Mouse (Mus musculus) frontal cortex, adult 2 months (tissue): ENCODE measurements around the gene Dnase2a. TPM values are rescaled to one million over a fixed set of nuclear protein-coding genes. Genes with fewer than 3 reads are reported as not detected.
"Not testable (repeated sequence)": the region's sequence is repeated elsewhere in the genome, so short reads cannot be mapped to it uniquely, and the experiment has no call there.

Experiments
- DNase-seq, 2 experiments: peaks; one replicate each; pipeline ENCODE4 v3.0.0; 2022; ENCODE audit warnings: low spot score in 1 of 2; ENCODE audit errors: extremely low spot score in 1 of 2
- polyA plus RNA-seq: library from polyadenylated mRNA; depleted of rRNA; stranded (reverse); fragments of >200 nt; gene quantifications from 2 replicates; pipeline ENCODE4 v1.2.3, GENCODE M21; 2012

The Dnase2a gene
- polyA plus RNA-seq, 1 experiment, result 6.5 TPM

- DNase-seq, result no peak
These were observed 1.3 kb upstream of the Dnase2a start for GRCm38 (mm10) chr8:84907037-84907436.

GRCm38 (mm10) chr8:84907493-84907892 is 867 bp upstream of the Dnase2a start:
- no peak for DNase-seq

- not testable (repeated sequence) for DNase-seq
These were observed 381 bp upstream of the Dnase2a start for GRCm38 (mm10) chr8:84907979-84908378.

DNA sequence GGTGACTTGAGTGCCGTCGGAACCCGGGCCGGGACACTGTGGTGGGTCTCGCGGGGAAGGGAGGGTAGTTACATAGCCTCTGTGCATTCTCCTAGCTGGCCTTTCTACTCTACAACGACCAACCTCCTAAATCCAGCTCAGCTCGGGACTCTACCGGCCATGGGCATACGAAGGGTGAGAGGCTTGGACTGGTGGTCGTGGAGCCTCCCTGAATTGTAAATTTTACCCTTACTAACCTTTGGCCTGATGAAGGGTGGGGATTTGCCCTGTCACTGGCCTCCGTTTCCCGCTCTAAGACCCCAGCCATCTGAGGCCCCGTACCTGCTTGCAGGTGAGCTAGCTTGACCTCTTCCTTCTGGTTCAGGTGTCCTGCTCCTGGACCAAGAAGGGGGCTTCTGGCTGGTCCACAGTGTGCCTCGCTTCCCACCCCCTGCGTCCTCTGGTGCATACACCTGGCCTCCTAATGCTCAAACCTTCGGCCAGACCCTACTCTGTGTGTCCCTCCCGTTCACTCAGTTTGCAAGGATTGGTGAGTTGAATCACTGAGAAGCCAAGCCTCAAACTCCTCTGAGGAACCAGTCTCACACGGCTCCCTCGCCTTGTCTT is 905 bp downstream of the Dnase2a start:
- no peak for DNase-seq

DNA sequence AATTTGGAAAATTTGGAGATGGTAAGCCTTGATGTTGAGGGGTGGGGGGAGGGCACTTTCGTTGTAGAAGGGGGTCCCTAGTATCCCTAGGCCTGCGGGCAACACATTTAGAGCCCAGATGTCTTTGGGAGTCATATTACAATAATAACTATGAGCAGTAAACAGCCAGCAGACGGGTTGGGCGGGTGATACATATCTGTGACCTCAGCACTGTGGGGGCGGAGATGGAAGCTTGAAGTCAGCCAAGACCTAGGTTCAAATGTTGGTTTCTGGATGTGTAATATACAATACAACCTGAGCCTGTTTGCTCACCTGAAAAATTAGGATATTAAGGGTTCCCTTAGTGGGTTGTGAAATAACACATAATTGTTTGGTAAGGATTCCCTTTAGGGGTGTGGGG is 1.6 kb downstream of the Dnase2a start:
- DNase-seq, result no peak

DNA sequence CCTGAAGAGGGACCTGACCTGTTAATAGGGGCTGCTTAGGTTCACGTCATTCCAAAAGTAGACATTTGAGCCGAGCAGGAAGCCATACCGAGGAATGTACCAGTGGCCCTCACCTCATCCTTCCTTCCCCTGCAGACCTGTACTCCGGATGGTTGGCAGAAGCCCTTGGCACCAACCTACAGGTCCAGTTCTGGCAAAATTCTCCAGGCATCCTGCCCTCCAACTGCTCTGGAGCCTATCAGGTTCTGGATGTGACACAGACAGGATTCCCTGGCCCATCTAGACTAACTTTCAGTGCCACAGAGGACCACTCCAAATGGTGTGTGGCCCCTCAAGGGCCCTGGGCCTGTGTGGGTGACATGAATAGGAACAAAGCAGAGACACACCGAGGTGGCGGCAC is 2.2 kb downstream of the Dnase2a start:
- no peak for DNase-seq

GRCm38 (mm10) chr8:84911854-84912253 is 3.5 kb downstream of the Dnase2a start:
- DNase-seq, result no peak

DNA sequence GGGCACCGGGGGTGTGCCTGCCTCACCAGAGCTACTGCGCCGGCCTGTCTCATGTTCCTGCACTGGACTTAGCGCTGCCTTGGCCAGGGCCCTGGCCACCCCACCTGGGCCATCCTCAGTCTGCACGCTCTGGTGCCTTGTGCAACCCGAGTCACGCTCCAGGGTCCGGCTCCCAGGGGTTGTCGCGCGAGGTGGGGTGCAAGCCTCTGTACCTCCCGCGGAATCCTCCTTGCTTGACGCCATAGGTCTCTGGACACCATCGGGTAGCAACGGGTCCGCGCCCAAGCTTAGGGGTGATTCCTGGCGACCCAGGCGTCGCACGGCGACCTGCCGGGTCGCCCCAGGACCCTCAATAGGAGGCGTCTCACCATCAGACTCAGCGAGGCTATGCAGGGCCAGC is 4.0 kb downstream of the Dnase2a start:
- no peak for DNase-seq

- peak in 1 of 2 experiments; percentile 66 for DNase-seq
These were observed 4.6 kb downstream of the Dnase2a start for GRCm38 (mm10) chr8:84912895-84913501.

- DNase-seq, result no peak
These were observed 5.1 kb downstream of the Dnase2a start for GRCm38 (mm10) chr8:84913502-84913900.

- DNase-seq, result no peak
These were observed 5.6 kb downstream of the Dnase2a start for GRCm38 (mm10) chr8:84913960-84914359.

DNA sequence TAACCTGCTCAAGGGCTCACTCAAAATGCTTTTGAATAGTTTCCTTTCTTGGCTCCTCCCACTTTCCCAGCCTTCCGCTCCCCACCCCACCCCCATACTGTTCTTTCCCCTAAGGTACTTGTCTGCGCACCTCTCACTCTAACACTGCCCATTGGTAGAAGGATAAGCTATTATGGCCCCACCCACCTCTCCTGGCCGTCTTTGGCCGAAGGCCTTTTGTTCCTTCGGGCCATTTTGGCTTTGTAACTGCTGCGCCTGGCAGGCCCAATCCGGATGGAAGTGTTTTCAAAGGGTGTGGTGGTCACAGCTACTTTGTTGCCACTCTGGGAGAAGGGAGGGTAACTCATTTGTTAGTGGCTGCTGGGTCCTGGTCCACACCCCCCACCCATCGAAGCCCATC is 6.9 kb downstream of the Dnase2a start:
- no peak for DNase-seq

DNA sequence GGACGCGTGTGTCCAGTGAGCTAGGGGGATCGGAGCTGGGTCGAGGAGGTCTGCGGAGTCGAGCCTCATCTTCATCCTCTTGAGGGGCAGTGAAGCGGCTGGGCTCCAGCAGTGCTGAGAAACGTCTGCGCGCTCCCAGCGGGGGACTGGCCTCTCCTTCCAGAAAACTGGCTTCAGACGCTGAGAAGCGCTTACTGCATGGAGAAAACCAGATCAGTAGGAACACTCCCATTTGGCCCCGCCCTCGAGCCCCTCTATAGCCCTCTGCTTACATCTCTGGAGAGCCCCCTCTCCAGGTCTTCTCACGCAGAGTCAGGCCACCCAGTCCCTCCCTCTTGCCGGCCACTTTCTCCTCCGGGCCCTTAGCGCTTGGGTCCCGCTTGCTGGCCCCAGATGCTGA is 9.4 kb downstream of the Dnase2a start:
- no peak for DNase-seq

GRCm38 (mm10) chr8:84918646-84919045 is 10.3 kb downstream of the Dnase2a start:
- no peak for DNase-seq

GRCm38 (mm10) chr8:84921596-84921995 is 13.2 kb downstream of the Dnase2a start:
- no peak for DNase-seq

GRCm38 (mm10) chr8:84925557-84925956 is 17.2 kb downstream of the Dnase2a start:
- DNase-seq, result no peak

- no peak for DNase-seq
These were observed 19.2 kb downstream of the Dnase2a start for GRCm38 (mm10) chr8:84927513-84927912.

GRCm38 (mm10) chr8:84928456-84929306 is 20.3 kb downstream of the Dnase2a start:
- DNase-seq, result peak in 1 of 2 experiments; percentile 82

DNA sequence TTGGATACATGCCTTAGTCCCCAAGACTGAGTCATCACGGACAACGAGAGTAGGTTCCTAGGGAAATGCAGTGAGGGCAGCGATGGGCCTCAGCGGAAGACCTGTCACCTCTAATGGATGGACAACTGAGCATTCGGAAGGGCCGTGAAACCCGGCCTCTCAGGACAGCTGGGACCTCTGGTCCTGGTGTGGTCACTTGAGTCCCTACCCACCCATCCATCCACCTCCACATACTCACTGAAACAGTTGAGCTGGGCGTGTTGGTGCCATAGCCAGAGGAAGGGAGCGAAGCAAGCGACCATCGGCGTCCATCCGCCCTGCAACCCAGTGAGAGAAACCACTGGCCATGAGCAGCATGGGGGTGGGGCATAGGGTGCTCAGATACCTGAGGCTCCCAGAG is 22.2 kb downstream of the Dnase2a start:
- no peak for DNase-seq

DNA sequence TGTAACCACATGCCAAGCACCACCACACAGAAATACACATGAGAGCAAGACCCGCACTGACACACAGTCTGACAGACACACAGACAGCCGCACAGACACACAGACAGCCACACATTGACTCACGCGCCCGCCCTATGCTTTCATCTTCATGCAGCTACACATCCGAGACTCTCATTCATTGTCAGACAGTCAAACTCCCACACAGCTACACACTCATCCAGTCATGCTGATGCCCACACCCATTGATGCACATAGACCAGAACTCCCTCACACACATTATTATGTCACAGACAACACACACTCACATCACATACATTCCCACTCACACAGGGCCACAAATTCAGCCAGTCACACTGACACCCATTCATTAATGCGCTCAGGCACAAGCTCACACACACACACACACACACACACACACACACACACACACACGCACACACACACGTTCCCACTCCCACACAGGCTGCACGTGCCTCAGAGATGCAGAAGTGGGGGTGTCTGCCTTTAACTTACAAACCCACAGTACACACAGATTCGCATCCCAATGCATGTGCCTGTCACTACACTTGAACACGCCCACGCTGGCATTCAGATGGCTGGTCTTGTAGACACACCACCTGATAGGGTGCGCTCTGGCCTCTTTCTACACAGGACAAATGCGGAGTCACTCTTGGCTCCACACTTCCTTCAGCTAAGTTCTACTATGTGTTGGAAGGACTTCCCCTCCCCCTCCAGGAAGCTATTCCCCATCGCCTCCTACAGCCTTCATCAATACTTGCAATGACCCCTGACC is 25.6 kb downstream of the Dnase2a start:
- peak in 1 of 2 experiments; percentile 68 for DNase-seq

- DNase-seq, result peak in 1 of 2 experiments; percentile 55
These were observed 26.5 kb downstream of the Dnase2a start for GRCm38 (mm10) chr8:84934860-84935259.
